Mouse (Mus musculus) limb, embryonic 13.5 days (tissue): ENCODE measurements at regions not wholly inside any gene's neighbourhood (a gene's known extent, or its start where the extent isn't known, plus 50 kb on each side); places are given as distances from the start of the nearest gene placed in this dataset.
A peak's percentile ranks its signal among the peaks of the same experiment; 100 is the strongest.

ENCODE experiments used
- ATAC-seq: fragments of 200-750 bp; cut with Nextera tagmentation; 2 replicates; pipeline ENCODE4 v1.8.0; 2017; ENCODE audit warnings: low read depth, moderate number of reproducible peaks, moderate TSS enrichment; ENCODE audit not compliant: low FRiP score
- H3K27ac ChIP-seq: fragments of 300-500 bp; sonication (generic); 2 replicates; pipeline ENCODE4 v1.5.1; 2015; ENCODE audit warnings: inconsistent platforms, mild to moderate bottlenecking, moderate library complexity
- H3K27me3 ChIP-seq: fragments of 300-500 bp; sonication (generic); 2 replicates; pipeline ENCODE4 v1.6.1; 2015; ENCODE audit warnings: mild to moderate bottlenecking, inconsistent platforms
- H3K36me3 ChIP-seq: fragments of 300-500 bp; sonication (generic); 2 replicates; pipeline ENCODE4 v1.6.1; 2015; ENCODE audit warnings: inconsistent platforms, mild to moderate bottlenecking, moderate library complexity
- H3K4me1 ChIP-seq: fragments of 300-500 bp; sonication (generic); 2 replicates; pipeline ENCODE4 v1.6.1; 2015; ENCODE audit warnings: inconsistent platforms
- H3K4me2 ChIP-seq: fragments of 300-500 bp; sonication (generic); replicated peaks from 2 replicates; pipeline ENCODE4 v1.6.1; 2015; ENCODE audit warnings: inconsistent platforms, mild to moderate bottlenecking, moderate library complexity
- H3K4me3 ChIP-seq: fragments of 300-500 bp; sonication (generic); 2 replicates; pipeline ENCODE4 v1.5.1; 2015; ENCODE audit warnings: moderate library complexity, mild to moderate bottlenecking, inconsistent platforms
- H3K9ac ChIP-seq: fragments of 300-500 bp; sonication (generic); 2 replicates; pipeline ENCODE4 v1.6.1; 2015; ENCODE audit warnings: mild to moderate bottlenecking, inconsistent platforms
- H3K9me3 ChIP-seq: fragments of 300-500 bp; sonication (generic); 2 replicates; pipeline ENCODE4 v1.6.1; 2016; ENCODE audit warnings: inconsistent platforms
- WGBS: fragments of 180-500 bp; shearing (Covaris S2); methylation state at CpG from one replicate; pipeline ENCODE4 v1.1.7; 2015; 5-methylcytosine and 5-hydroxymethylcytosine counted together

DNA sequence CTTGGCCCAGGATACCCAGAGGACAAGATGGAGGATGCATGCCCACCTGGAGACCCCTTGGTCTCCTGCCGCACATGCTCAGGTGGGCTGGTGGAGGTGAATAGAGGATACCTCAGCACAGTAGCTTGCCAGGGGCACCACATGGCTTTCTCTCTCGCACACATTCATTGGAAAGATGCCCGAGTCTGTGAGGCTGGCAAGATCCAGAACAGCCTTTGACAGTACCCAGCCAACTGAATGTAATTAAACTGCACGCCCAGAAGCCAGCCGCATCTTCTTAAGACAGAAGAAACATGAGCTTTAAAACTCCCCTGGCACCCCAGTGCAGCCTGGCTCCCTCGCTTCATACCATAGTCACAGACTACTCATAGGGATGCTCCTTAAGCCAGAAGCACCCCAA, 143.4 kb downstream of the 2410131K14Rik start:
- no peaks in the 10 kb centered on the region for H3K27me3 ChIP-seq
- H3K4me2 ChIP-seq: no peak overlapping the region
- ATAC-seq: no peak
- no peak overlapping the region for H3K4me3 ChIP-seq
- peaks cover 11% of the 10 kb centered on the region for H3K9me3 ChIP-seq
- 0 out of 2 replicates have a peak, but pooled peaks cover 6% of the 10 kb centered on the region for H3K4me1 ChIP-seq
- H3K27ac ChIP-seq: no peak overlapping the region
- no peaks in the 10 kb centered on the region for H3K36me3 ChIP-seq
- 86% methylated on average over 6 of the region's 6 CpGs for WGBS
- H3K9ac ChIP-seq: no peak overlapping the region

DNA sequence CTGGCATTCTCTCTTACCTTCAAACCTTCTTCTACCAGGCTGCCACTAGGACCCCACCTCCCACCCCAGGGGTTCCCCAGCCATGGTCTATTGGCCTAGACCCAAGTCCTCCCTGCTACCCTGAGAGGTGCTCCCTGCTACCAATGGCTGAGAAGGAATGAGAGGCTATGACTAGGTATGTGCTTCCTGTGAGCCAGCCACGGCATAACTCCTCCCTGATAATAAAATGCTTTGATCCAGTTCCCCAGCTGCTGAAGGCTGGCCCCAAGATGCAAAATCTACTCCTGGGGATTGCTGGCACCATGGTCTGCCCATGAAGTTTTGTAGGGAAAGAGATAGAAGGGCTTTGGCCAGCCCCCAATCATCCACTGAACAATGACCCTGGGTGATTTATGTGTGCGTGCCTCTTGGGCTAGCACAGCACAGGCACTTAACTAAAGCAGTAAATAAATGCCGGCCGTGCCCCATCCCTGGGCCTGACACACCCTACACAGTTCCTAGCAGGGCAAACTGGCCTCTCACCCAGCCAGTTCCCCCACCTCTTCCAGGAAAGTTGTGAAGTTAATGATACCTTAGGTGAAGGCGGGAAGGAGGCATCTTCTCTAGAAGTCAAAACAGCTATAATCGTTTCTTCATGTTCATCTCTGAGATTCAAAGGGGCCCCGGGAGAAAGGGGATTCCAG, 145.8 kb downstream of the 2410131K14Rik start:
- 53% methylated on average over 7 of the region's 7 CpGs for WGBS
- no peak overlapping the region for H3K9ac ChIP-seq
- H3K36me3 ChIP-seq: no peaks in the 10 kb centered on the region
- no peak overlapping the region for H3K4me3 ChIP-seq
- no peak overlapping the region for H3K27ac ChIP-seq
- peaks cover under 1% of the 10 kb centered on the region; the same call in 1 of the 2 replicates for H3K27me3 ChIP-seq
- H3K9me3 ChIP-seq: peaks cover 11% of the 10 kb centered on the region
- H3K4me2 ChIP-seq: no peak overlapping the region
- no peak for ATAC-seq
- H3K4me1 ChIP-seq: peaks cover 9% of the 10 kb centered on the region

DNA sequence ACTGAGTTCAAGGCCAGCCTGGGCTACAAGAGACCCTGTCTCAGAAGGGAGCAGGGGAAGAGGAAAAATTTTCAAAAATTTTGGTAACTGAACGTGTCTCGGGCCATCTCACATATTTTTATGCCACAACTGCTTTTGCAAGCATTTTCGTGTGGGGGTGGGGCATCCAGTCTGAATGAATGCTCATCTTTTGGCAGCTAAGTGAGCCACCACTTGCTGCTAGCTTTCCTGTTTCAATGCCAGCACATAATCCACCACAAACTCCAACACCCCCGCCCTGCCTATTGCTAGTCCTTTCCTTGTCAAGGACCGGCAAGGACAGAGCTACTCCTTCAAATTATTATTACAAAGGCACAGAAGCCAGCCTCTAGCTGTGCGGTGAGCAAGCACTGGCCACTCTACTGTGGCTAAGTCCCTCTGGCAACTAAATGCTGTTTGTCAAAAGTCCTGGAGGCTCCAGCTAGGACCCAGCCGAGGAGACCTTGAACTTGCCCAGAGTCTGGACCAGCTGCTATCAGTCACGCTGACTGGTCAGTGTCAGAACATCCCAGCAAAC, 148.0 kb downstream of the 2410131K14Rik start:
- H3K4me1 ChIP-seq: peaks cover 19% of the 10 kb centered on the region
- no peak for ATAC-seq
- no peak overlapping the region for H3K27ac ChIP-seq
- H3K9me3 ChIP-seq: peaks cover 11% of the 10 kb centered on the region
- no peak overlapping the region for H3K4me3 ChIP-seq
- no peaks in the 10 kb centered on the region for H3K36me3 ChIP-seq
- H3K27me3 ChIP-seq: peaks cover 14% of the 10 kb centered on the region; the same call in 1 of the 2 replicates
- 87% methylated on average over 8 of the region's 8 CpGs for WGBS
- H3K9ac ChIP-seq: no peak overlapping the region
- H3K4me2 ChIP-seq: no peak overlapping the region

DNA sequence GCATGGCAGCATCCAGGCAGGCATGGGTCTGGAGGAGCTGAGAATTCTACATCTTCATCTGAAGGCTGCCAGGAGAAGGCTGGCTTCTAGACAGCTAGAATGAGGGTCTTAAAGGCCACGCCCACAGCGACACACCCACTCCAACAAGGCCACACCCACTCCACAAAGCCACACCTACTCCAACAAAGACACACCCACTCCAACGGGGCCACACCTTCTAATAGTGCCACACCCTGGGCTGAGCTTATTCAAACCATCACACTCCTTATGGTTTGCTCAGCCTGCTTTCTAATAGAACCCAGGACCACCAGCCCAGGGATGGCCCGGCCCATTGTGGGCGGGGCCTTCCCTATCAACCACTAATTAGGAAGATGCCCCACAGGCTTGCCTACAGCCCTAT, 149.0 kb downstream of the 2410131K14Rik start:
- WGBS: 62% methylated on average over 5 of the region's 5 CpGs
- no peak for ATAC-seq
- no peak overlapping the region for H3K9ac ChIP-seq
- peaks cover 14% of the 10 kb centered on the region; the same call in 1 of the 2 replicates for H3K27me3 ChIP-seq
- H3K4me3 ChIP-seq: no peak overlapping the region
- no peaks in the 10 kb centered on the region for H3K36me3 ChIP-seq
- H3K4me2 ChIP-seq: no peak overlapping the region
- peaks cover 11% of the 10 kb centered on the region for H3K9me3 ChIP-seq
- no peak overlapping the region for H3K27ac ChIP-seq
- peaks cover 19% of the 10 kb centered on the region for H3K4me1 ChIP-seq

DNA sequence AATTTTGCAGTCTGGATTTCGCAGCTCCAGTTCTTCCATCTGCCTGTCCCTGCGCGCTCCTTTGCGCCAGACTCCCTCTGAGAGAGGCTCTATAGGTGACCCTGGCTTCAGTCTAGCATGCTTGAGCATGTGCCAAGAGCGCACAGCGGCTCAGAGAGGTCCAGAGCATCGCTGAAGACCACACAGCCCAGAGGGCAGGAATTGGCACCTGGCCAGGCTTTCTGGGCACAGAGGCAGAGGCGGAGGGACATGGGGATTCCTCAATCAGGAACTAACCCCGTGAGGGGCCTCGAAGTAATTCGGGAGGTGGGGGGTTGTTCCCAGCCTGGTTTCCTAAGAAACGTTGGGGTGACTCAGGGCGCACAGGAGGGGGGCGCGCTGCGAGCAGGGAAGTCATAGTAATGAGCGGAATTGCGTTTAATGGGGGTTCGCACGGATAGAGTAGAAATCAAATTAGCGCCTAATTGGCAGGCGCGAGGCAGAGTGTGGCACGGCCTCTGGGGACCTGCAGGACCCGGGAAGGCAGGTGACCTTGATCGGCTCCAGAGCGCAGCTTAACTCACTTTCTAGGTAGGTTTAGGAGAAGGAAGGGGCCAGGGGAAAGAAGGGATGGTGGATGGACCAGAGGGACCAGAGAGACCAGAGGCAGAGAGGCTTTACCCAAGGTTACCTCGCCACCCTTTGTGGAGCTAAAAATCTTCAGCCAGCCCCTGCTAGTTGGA, 151.1 kb downstream of the 2410131K14Rik start:
- WGBS: 8% methylated on average over 28 of the region's 28 CpGs
- Histone ChIP-seq H3K36me3 (no peaks in the 10 kb centered on the region), H3K4me3 (peak overlapping the region; percentile 24), H3K9ac (peak overlapping the region; percentile 57), H3K27ac (no peak overlapping the region), H3K4me2 (peak overlapping the region; percentile 59), H3K4me1 (peaks cover 16% of the 10 kb centered on the region), H3K27me3 (peaks cover 14% of the 10 kb centered on the region; the same call in 1 of the 2 replicates), H3K9me3 (no peaks in the 10 kb centered on the region)
- peak; percentile 64; the same call in 1 of the 2 replicates for ATAC-seq

DNA sequence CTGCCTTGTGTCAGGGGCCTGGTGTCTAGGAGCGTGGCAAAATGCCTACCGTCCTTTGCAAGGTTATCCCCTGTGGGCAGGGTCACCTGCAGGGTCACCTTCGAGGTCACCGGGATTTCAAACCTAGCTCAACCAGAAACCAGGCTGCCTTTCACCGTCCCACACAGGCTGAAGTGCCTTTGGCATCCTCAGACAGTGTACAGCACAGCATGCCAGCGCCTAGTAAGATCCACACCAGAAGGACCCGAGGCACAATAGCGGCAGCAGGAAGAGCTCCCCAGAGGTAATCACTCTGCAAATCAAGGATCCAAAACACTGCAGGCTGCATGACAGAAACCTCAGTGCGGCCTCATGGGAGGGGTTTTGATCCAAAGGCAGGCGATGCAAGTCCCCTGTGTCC, 155.9 kb downstream of the 2410131K14Rik start:
- Histone ChIP-seq H3K9ac (no peak overlapping the region), H3K27me3 (peaks cover 12% of the 10 kb centered on the region; the same call in 1 of the 2 replicates), H3K4me2 (no peak overlapping the region), H3K4me1 (peaks cover 9% of the 10 kb centered on the region), H3K27ac (no peak overlapping the region), H3K4me3 (no peak overlapping the region), H3K36me3 (no peaks in the 10 kb centered on the region), H3K9me3 (peaks cover 11% of the 10 kb centered on the region)
- ATAC-seq: no peak
- 60% methylated on average over 10 of the region's 10 CpGs for WGBS

DNA sequence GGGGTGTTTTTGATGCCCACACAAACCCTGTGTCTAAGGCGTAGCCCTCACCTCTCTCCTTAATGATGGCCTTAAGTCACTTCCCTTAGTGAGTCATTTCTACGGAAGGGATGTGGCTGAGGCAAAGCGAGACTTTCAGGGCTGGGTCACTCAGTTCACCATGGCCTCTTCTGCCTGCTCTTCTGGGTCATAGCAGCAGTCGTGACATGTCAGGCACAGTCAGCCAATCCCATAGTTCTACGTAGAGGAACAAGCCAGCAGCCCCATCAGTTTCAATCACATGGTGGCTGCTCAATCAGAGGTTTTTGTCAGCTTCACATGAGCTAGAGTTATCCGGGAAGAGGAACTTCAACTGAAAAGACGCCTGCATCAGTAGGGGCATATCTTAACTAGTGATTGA, 156.1 kb upstream of the Med13l start:
- no peak for ATAC-seq
- Histone ChIP-seq H3K27me3 (no peaks in the 10 kb centered on the region; the same call in 1 of the 2 replicates), H3K4me2 (no peak overlapping the region), H3K4me1 (0 out of 2 replicates have a peak, but pooled peaks cover 4% of the 10 kb centered on the region), H3K9ac (no peak overlapping the region), H3K36me3 (no peaks in the 10 kb centered on the region), H3K4me3 (no peak overlapping the region), H3K27ac (no peak overlapping the region), H3K9me3 (peaks cover 13% of the 10 kb centered on the region)
- WGBS: 71% methylated on average over 7 of the region's 7 CpGs

DNA sequence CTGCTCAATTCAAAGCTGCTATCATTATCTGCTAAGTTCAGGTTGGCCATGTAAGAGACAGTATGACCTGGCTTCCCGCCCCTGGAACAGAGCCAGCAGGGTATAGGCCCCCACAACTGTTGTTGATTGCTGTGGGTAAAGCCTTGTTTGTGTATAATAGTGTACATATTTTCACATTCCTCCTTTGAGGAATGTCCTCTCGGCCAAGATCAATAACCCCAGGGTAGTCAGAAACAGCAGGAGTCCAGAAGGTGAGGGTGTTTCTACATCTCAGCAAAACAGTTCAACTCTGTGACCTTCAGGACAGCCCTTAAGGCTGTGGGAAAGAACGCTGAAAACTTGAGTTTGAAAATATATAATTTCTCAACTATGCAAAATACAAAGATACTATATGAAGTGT, 155.1 kb upstream of the Med13l start:
- ATAC-seq: no peak
- Histone ChIP-seq H3K9me3 (peaks cover 13% of the 10 kb centered on the region), H3K27me3 (no peaks in the 10 kb centered on the region), H3K4me1 (0 out of 2 replicates have a peak, but pooled peaks cover 4% of the 10 kb centered on the region), H3K4me2 (no peak overlapping the region), H3K4me3 (no peak overlapping the region), H3K36me3 (no peaks in the 10 kb centered on the region), H3K27ac (no peak overlapping the region), H3K9ac (no peak overlapping the region)
- 88% methylated on average over 3 of the region's 3 CpGs for WGBS

DNA sequence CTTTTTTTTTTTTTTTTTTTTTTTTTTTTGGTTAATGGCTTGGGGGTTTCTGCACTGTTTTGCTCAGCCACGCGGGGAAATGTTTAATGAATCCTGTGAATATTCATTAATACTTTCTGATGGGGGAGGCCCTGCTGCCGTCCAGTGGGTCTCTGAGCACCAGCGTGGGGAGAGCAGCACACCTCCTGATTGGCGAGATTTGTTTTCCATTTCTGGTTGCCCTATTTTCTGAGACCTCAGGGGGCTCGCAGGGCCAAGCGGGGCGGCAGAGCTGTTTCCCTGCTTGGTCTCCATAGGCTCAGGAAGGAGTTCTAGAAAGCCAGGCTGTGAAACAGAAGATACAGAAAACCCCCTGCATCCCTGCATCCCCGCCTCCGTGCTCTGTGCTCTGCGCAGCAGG, 153.0 kb upstream of the Med13l start:
- 53% methylated on average over 11 of the region's 11 CpGs for WGBS
- Histone ChIP-seq H3K4me3 (no peak overlapping the region), H3K27me3 (no peaks in the 10 kb centered on the region), H3K4me2 (no peak overlapping the region), H3K27ac (no peak overlapping the region), H3K36me3 (no peaks in the 10 kb centered on the region), H3K9ac (no peak overlapping the region), H3K9me3 (peaks cover 13% of the 10 kb centered on the region), H3K4me1 (0 out of 2 replicates have a peak, but pooled peaks cover 4% of the 10 kb centered on the region)
- ATAC-seq: no peak

DNA sequence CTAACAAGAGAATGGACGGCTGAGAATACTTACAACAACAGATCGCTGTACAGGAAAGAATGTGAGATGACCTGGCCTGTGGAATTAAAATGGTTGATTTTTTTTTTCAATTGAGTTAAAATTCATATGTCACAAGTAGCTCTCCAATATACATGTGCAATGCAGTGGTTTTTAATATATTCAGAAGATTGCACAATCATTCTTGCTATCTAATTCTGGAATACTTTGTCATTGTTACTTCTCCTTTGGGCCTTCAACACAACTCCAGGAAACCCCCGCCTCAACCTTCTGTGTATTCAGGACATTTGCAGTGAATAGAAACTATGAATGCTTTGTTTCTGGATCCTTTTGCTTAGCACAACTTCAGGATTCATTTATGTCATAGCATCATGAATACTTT, 152.5 kb upstream of the Med13l start:
- ATAC-seq: no peak
- no peak overlapping the region for H3K4me2 ChIP-seq
- H3K36me3 ChIP-seq: no peaks in the 10 kb centered on the region
- H3K27ac ChIP-seq: no peak overlapping the region
- peaks cover 13% of the 10 kb centered on the region for H3K9me3 ChIP-seq
- no peak overlapping the region for H3K9ac ChIP-seq
- 74% methylated on average over 3 of the region's 3 CpGs for WGBS
- H3K4me1 ChIP-seq: 0 out of 2 replicates have a peak, but pooled peaks cover 4% of the 10 kb centered on the region
- H3K4me3 ChIP-seq: no peak overlapping the region
- H3K27me3 ChIP-seq: no peaks in the 10 kb centered on the region

DNA sequence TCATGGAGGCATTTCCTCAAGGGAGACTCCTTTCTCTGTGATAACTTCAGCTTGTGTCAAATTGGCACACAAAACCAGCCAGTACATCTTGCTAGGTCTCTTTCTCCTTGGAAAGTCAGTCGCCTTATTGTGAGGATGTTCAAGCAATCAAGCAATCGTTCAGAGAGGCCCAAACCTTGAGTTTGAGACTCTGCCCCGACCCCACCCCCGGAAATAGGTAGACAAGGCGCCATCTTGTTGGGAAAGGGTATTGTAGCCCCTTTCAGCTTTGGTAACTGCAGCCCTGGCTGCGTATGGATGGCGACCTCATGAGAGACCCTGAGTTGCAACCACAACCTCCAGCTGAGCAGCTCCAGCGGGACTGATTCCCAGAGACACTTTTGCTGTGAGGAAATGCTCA, 151.7 kb upstream of the Med13l start:
- Histone ChIP-seq H3K27ac (no peak overlapping the region), H3K4me1 (peaks cover 8% of the 10 kb centered on the region), H3K36me3 (no peaks in the 10 kb centered on the region), H3K9ac (no peak overlapping the region), H3K9me3 (peaks cover 13% of the 10 kb centered on the region), H3K4me2 (no peak overlapping the region), H3K27me3 (no peaks in the 10 kb centered on the region), H3K4me3 (no peak overlapping the region)
- no peak for ATAC-seq
- 84% methylated on average over 8 of the region's 8 CpGs for WGBS
